Mouse (Mus musculus) B cell, adult 67 days (primary cell): ENCODE measurements around the gene Hmgcs2. TPM values are rescaled to one million over a fixed set of nuclear protein-coding genes. Genes with fewer than 3 reads are reported as not detected.

Experiments used
- total RNA-seq, 2 experiments: library from RNA; stranded (reverse); gene quantifications; 4 replicates each; pipeline ENCODE4 v1.2.4; 2023

Hmgcs2 gene
- total RNA-seq: not detected

GRCm38 (mm10) chr3:98280204-98280932, at the start of gene Hmgcs2:
TSS of gene Hmgcs2 (plus strand) at chr3:98280435.

DNA sequence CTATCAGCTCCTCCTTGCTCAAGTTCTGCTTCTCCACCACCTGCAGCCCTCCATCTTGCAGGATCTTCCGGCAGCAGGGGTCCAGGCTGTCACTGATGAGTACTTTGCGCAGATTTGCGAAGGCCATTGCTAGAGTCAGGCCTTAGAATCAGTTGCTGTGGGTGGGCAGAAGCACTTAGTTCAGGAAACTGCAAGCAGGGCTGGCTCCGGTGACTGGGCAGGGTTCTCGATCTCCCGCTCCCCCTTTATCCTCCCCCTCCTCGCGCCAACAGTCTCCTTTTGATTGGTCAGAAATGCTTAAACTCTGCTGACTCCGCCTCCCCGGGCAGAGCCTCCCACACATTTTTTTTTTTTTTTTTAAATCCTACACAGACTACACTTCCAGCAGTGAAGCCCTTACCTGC, 59.5 kb downstream of the Hmgcs2 start, which contains the start of gene Phgdh:
Gene Phgdh (minus strand): TSS at position 285 of the 404 bp plus-strand sequence.

Other genes with a start within 250 kb of the Hmgcs2 start
- 10 to 100 TPM; 10.2 to 14.2 TPM for gene Adam30, start 119.8 kb upstream of the Hmgcs2 start, total RNA-seq
- gene Reg4, start 58.3 kb upstream of the Hmgcs2 start, total RNA-seq: not detected
- 10 to 100 TPM; 53.5 to 58.0 TPM for gene Phgdh, start 59.6 kb downstream of the Hmgcs2 start, total RNA-seq
- gene Zfp697, start 102.0 kb downstream of the Hmgcs2 start, total RNA-seq: under 1 TPM in 1 of 2 experiments, not detected in 1; 0.15 TPM
- gene Gm4450, start 176.7 kb downstream of the Hmgcs2 start, total RNA-seq: not detected
- gene Hsd3b4, start 230.1 kb downstream of the Hmgcs2 start, total RNA-seq: not detected